Mouse (Mus musculus): ENCODE measurements around the gene Atg9a. TPM values are rescaled to one million over a fixed set of nuclear protein-coding genes. Genes with fewer than 3 reads are reported as not detected.
A peak's percentile ranks its signal among the peaks of the same experiment; 100 is the strongest.

The Atg9a gene
- total and polyA plus RNA-seq, 3 experiments: 7.8 to 26.1 TPM; not detected in 1

- Histone ChIP-seq H3K79me2 (ENCODE audit: control insufficient read depth, insufficient read depth, low read length, poor library complexity) (peaks cover 14% of the 10 kb centered on the region), H3K36me3 (ENCODE audit: control insufficient read depth in 1 of 2, insufficient read depth in 2 of 2, low read length in 2 of 2) (peaks cover 0 to 11% of the 10 kb centered on the region in 2 experiments; a peak in 3 of 4 replicates), H3K4me1 (ENCODE audit: control insufficient read depth in 1 of 2, insufficient read depth in 2 of 2, low read length in 2 of 2) (peaks cover 2 to 10% of the 10 kb centered on the region in 2 experiments; a peak in 3 of 4 replicates), H3K9ac (ENCODE audit: control insufficient read depth, low read depth, low read length, poor library complexity, severe bottlenecking) (peak within 1 kb of the TSS; percentile 77), H3K4me3 (ENCODE audit: control insufficient read depth in 1 of 2, insufficient read depth in 1 of 2, low read depth in 2 of 2, low read length in 2 of 2) (peak within 1 kb of the TSS; percentile 69 to 84), H3K9me3 (replicated peaks; ENCODE audit: insufficient read depth, low read length) (no peaks in the 10 kb centered on the region), H3K27ac (ENCODE audit: control insufficient read depth, low read depth, low read length) (peak within 1 kb of the TSS; percentile 78), H3K27me3 (ENCODE audit: control insufficient read depth in 1 of 2, insufficient read depth in 2 of 2, low read length in 2 of 2) (no peaks in the 10 kb centered on the region)
- DNase-seq (ENCODE audit: low read depth, low spot score): peak; percentile 97
- TF ChIP-seq POLR2AphosphoS5 (IDR thresholded peaks at IDR 0.05; ENCODE audit: borderline replicate concordance, low read depth, low read length) (peak; percentile 71; the same call in 1 of the 2 replicates), MAX (IDR thresholded peaks at IDR 0.05; ENCODE audit: low read length) (peak; percentile 89), CHD2 (IDR thresholded peaks at IDR 0.05; ENCODE audit: low read length) (no peak), POLR2AphosphoS2 (IDR thresholded peaks at IDR 0.05; ENCODE audit: low read length) (peak; percentile 29; the same call in 1 of the 2 replicates), UBTF (IDR thresholded peaks at IDR 0.05; ENCODE audit: borderline replicate concordance, insufficient read depth, low read depth, low read length) (no peak), HCFC1 (IDR thresholded peaks at IDR 0.05; ENCODE audit: low read depth, low read length) (peak; percentile 79), MAZ (IDR thresholded peaks at IDR 0.05; ENCODE audit: low read depth, low read length) (no peak), GABPA (IDR thresholded peaks at IDR 0.05; ENCODE audit: low read depth, low read length) (no peak), CTCF (IDR thresholded peaks at IDR 0.05 in 2 of 3, conservative IDR thresholded peaks at IDR 0.05 in 1 of 3; ENCODE audit: control insufficient read depth in 1 of 3, insufficient read depth in 1 of 3, low read depth in 2 of 3, low read length in 3 of 3, poor library complexity in 1 of 3, severe bottlenecking in 1 of 3) (no peak), ZC3H11A (IDR thresholded peaks at IDR 0.05; ENCODE audit: low read depth, low read length) (no peak), MAFK (IDR thresholded peaks at IDR 0.05; ENCODE audit: borderline replicate concordance, low read depth, low read length) (no peak), RAD21 (IDR thresholded peaks at IDR 0.05; ENCODE audit: low read depth, low read length) (no peak), E2F4 (IDR thresholded peaks at IDR 0.05; ENCODE audit: borderline replicate concordance, low read depth, low read length) (peak; percentile 68; the same call in 1 of the 2 replicates), TAL1 (IDR thresholded peaks at IDR 0.05; ENCODE audit: low read length) (no peak), USF1 (IDR thresholded peaks at IDR 0.05; ENCODE audit: low read depth, low read length) (peak; percentile 96), MYB (IDR thresholded peaks at IDR 0.05; ENCODE audit: low read depth, low read length) (no peak), NRF1 (IDR thresholded peaks at IDR 0.05; ENCODE audit: insufficient read depth, low read depth, low read length, poor library complexity, severe bottlenecking) (peak; percentile 68), NELFE (IDR thresholded peaks at IDR 0.05; ENCODE audit: low read depth, low read length) (peak; percentile 69), RCOR1 (IDR thresholded peaks at IDR 0.05; ENCODE audit: low read depth, low read length) (no peak), SMC3 (IDR thresholded peaks at IDR 0.05; ENCODE audit: low read depth, low read length) (no peak), TCF12 (IDR thresholded peaks at IDR 0.05; ENCODE audit: low read depth, low read length) (peak; percentile 20; the same call in 1 of the 2 replicates), KAT2A (conservative IDR thresholded peaks at IDR 0.05; ENCODE audit: low read depth, low read length) (0 out of 2 replicates have a peak, but pooled peaks have one; percentile 48), ETS1 (IDR thresholded peaks at IDR 0.05; ENCODE audit: low read depth, low read length) (peak; percentile 33), GATA1 (IDR thresholded peaks at IDR 0.05; ENCODE audit: low read depth, low read length) (no peak), JUND (IDR thresholded peaks at IDR 0.05; ENCODE audit: low read depth, low read length) (no peak), MYC (IDR thresholded peaks at IDR 0.05; ENCODE audit: low read depth, low read length) (peak; percentile 85), ZNF384 (IDR thresholded peaks at IDR 0.05; ENCODE audit: low read depth, low read length) (0 out of 2 replicates have a peak, but pooled peaks have one; percentile 36), MXI1 (IDR thresholded peaks at IDR 0.05; ENCODE audit: low read depth, low read length) (peak; percentile 94), ZMIZ1 (IDR thresholded peaks at IDR 0.05; ENCODE audit: low read depth, low read length) (peak; percentile 70), BHLHE40 (IDR thresholded peaks at IDR 0.05; ENCODE audit: borderline replicate concordance, low read depth, low read length) (no peak), MEF2A (IDR thresholded peaks at IDR 0.05; ENCODE audit: extremely low read depth, insufficient replicate concordance, low read depth, low read length, poor library complexity, severe bottlenecking) (no peak), TBP (IDR thresholded peaks at IDR 0.05; ENCODE audit: low read depth, low read length) (peak; percentile 64; the same call in 1 of the 2 replicates), ZKSCAN1 (IDR thresholded peaks at IDR 0.05; ENCODE audit: low read depth, low read length) (no peak), ELF1 (IDR thresholded peaks at IDR 0.05; ENCODE audit: low read depth, low read length) (0 out of 2 replicates have a peak, but pooled peaks have one; percentile 40), CHD1 (IDR thresholded peaks at IDR 0.05; ENCODE audit: low read depth, low read length) (no peak), EP300 (IDR thresholded peaks at IDR 0.05; ENCODE audit: low read depth in 1 of 2, low read length in 2 of 2) (no peak)
Observed at GRCm38 (mm10) chr1:75180105-75180590, 11.8 kb downstream of the Atg9a start, which contains the start of gene Abcb6. Abcb6 (minus strand) TSS chr1:75180392.
